Mouse (Mus musculus) gastrocnemius, postnatal 10 days (tissue): ENCODE data around the gene Slc51a. TPM values are rescaled to one million over a fixed set of nuclear protein-coding genes. Genes with fewer than 3 reads are reported as not detected.
A peak's percentile ranks its signal among the peaks of the same experiment; 100 is the strongest.

Experiments used
- DNase-seq: peaks from one replicate; pipeline ENCODE4 v3.0.0; 2021; ENCODE audit warnings: mixed read lengths
- total RNA-seq, 2 experiments: library from RNA; stranded (reverse); gene quantifications; 2 replicates each; pipeline ENCODE4 v1.2.3; 2021

The Slc51a gene
- total RNA-seq, 2 experiments from 2014 or later = not detected

DNA sequence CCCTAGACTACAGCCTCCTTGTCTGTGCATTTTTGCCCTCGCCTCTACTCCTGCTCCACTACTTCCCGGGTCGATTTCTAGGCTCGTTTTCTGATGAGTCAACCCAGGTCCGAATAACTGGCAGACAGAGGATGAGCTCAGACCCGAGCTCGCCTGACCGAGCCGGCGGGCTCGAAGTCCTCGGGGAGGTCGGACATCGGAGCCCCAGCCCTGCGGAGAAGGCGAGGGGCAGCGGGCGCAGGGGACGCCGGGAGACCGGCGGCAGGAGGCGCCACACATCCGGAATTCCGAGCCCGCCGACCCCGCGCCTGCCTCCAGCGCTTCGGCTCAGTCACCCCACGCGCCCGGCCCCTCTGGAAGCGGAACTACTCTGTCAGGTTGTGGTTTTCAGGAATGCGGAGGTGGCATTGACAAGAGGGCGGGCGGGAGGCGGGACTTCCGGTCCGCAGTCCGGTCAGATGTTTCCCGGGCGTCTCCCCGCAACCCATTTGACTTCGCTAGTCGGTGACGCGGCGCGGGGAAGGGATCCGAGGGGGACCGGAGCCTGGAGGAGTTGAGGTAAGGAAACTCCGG is 57.1 kb downstream of the Slc51a start, which contains the start of gene Pcyt1a:
TSS of gene Pcyt1a (plus strand) at position 448 of the 573 bp plus-strand sequence.
- peak; percentile 85 for DNase-seq

DNA sequence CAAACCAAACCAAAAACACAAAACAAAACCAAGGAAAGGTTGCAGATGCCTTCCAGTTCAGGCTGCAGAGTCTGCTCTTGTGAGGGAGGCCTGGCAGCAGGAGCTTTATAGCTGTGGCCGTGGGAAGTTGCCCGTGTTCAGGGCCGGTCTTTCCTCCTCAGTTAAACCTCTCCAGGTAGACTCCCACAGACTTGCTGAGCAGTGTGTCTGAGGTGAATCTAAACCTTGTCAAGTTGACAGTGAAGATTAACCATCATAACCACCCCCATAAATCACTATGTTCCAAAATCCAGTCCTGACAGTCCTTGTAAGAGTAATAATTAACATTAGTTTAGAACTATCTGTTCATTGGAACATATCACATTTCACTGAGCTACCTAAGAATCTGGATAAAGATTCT is 60.2 kb downstream of the Slc51a start:
- DNase-seq = no peak

Other genes with a start within 250 kb of the Slc51a start
- gene Fbxo45, start 240.7 kb downstream of the Slc51a start, total RNA-seq = 10 to 100 TPM; 11.2 to 11.6 TPM
- 1 to 10 TPM; 6.1 to 7.3 TPM for gene Wdr53, start 240.7 kb downstream of the Slc51a start, total RNA-seq
- gene Smco1, start 216.4 kb downstream of the Slc51a start, total RNA-seq = 10 to 100 TPM; 13.1 to 18.3 TPM
- 10 to 100 TPM; 11.6 to 13.4 TPM for gene Rnf168, start 210.4 kb downstream of the Slc51a start, total RNA-seq
- gene Ubxn7, start 155.6 kb downstream of the Slc51a start, total RNA-seq = 10 to 100 TPM; 25.3 to 31.1 TPM
- gene Tm4sf19, start 87.4 kb downstream of the Slc51a start, total RNA-seq = 1 to 10 TPM in 1 of 2 experiments, not detected in 1; 1.2 TPM
- gene Tctex1d2, start 68.2 kb downstream of the Slc51a start, total RNA-seq = 1 to 10 TPM; 4.7 to 5.6 TPM
- gene Pcyt1a, start 57.0 kb downstream of the Slc51a start, total RNA-seq = 10 to 100 TPM; 66.5 to 68.7 TPM
- not detected for gene Zdhhc19, start 8.4 kb upstream of the Slc51a start, total RNA-seq
- 100 to 1,000 TPM; 160 to 197 TPM for gene Tfrc, start 121.0 kb upstream of the Slc51a start, total RNA-seq
- 10 to 100 TPM; 51.6 to 82.2 TPM for gene Tnk2, start 156.0 kb upstream of the Slc51a start, total RNA-seq
- under 1 TPM; 0.07 to 0.47 TPM for gene Muc4, start 248.0 kb upstream of the Slc51a start, total RNA-seq